Mouse (Mus musculus): ENCODE data around the gene Rrp8. TPM values are rescaled to one million over a fixed set of nuclear protein-coding genes. Genes with fewer than 3 reads are reported as not detected.
A peak's percentile ranks its signal among the peaks of the same experiment; 100 is the strongest.
"Not testable (repeated sequence)": the region's sequence is repeated elsewhere in the genome, so short reads cannot be mapped to it uniquely, and the experiment has no call there.

Gene Rrp8
- total and polyA plus RNA-seq, 2 experiments from 2014 or later, result 14.5 to 18.9 TPM

GRCm38 (mm10) chr7:105740851-105741250 lies 3.7 kb upstream of the Rrp8 start:
- Histone ChIP-seq H3K36me3 (ENCODE audit: insufficient read depth, low read length) (peaks cover 22% of the 10 kb centered on the region), H3K9ac (replicated peaks; ENCODE audit: low read length) (no peak overlapping the region), H3K9me3 (ENCODE audit: low read length) (no peaks in the 10 kb centered on the region), H3K4me2 (ENCODE audit: low read depth, low read length) (no peak overlapping the region), H3K4me1 (ENCODE audit: insufficient read depth, low read length) (0 out of 2 replicates have a peak, but pooled peaks cover 5% of the 10 kb centered on the region), H3K4me3 (ENCODE audit: low read length) (no peak overlapping the region), H3K27me3 (ENCODE audit: insufficient read depth, low read length) (no peaks in the 10 kb centered on the region), H3K27ac (no peak overlapping the region)
- DNase-seq (ENCODE audit: low spot score) (no peak), ATAC-seq (no peak)
- no peak for TF ChIP-seq CTCF (IDR thresholded peaks at IDR 0.05; ENCODE audit: low read depth)
- 85% methylated on average over 6 of the region's 6 CpGs for WGBS

DNA sequence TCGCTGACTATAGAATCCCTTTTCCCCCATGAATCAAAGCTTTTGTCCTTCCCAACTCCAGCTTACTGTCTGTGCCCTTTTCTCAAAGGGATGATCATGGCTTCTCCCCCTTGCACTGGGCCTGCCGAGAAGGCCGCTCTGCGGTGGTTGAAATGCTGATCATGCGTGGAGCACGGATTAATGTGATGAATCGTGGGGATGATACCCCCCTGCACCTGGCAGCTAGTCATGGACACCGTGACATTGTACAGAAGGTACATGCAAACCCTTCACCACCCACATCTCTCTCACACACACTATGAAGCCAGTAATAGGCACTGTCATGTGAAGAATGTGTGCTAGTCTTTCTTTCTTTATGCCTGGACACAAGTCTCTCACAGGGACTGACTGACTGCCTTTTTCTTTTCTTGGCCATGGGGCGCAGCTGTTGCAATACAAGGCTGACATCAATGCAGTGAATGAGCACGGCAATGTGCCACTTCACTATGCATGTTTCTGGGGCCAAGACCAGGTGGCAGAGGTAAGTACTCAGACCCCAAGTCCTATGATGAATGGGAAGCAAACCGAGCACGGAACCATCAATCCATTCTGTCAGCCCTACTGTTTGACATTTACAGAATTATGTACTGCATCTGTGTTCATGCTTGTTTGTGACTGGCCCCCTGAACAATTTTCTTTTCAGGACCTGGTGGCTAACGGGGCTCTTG lies 3.1 kb upstream of the Rrp8 start:
- H3K9ac ChIP-seq (replicated peaks; ENCODE audit: low read length), result no peak overlapping the region
- no peak overlapping the region for H3K27ac ChIP-seq
- no peak overlapping the region for H3K4me3 ChIP-seq (ENCODE audit: low read length)
- 0 out of 2 replicates have a peak, but pooled peaks cover 5% of the 10 kb centered on the region for H3K4me1 ChIP-seq (ENCODE audit: insufficient read depth, low read length)
- 70% methylated on average over 13 of the region's 13 CpGs for WGBS
- no peak overlapping the region for H3K4me2 ChIP-seq (ENCODE audit: low read depth, low read length)
- DNase-seq (ENCODE audit: low spot score), result no peak
- no peak for ATAC-seq
- peaks cover 22% of the 10 kb centered on the region for H3K36me3 ChIP-seq (ENCODE audit: insufficient read depth, low read length)
- no peaks in the 10 kb centered on the region for H3K27me3 ChIP-seq (ENCODE audit: insufficient read depth, low read length)
- no peaks in the 10 kb centered on the region for H3K9me3 ChIP-seq (ENCODE audit: low read length)
- TF ChIP-seq CTCF (IDR thresholded peaks at IDR 0.05; ENCODE audit: low read depth), result no peak

DNA sequence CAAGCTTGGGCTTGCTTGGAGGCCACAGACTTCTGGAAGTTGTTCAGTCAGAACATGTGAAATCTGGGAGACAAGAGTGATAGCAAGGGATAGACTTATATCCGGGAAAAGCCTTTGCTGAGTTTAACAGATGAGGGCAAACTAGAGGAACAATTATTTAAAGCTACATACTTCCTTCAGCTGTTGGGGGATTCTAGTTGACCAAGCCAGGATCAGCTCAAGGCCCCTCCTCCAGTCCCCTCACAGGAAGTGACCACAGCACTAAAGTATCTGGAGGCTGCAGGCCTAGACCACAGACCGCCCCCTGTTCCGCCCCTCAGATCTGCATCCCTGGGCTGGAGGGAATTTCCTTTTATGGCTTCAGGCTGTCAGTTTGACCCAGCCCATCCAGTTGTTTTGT lies 1.8 kb upstream of the Rrp8 start:
- Histone ChIP-seq H3K27me3 (ENCODE audit: insufficient read depth, low read length) (no peaks in the 10 kb centered on the region), H3K4me2 (ENCODE audit: low read depth, low read length) (no peak overlapping the region), H3K4me1 (ENCODE audit: insufficient read depth, low read length) (0 out of 2 replicates have a peak, but pooled peaks cover 5% of the 10 kb centered on the region), H3K36me3 (ENCODE audit: insufficient read depth, low read length) (peaks cover 26% of the 10 kb centered on the region), H3K9ac (replicated peaks; ENCODE audit: low read length) (no peak overlapping the region), H3K4me3 (ENCODE audit: low read length) (no peak overlapping the region), H3K27ac (no peak overlapping the region), H3K9me3 (ENCODE audit: low read length) (no peaks in the 10 kb centered on the region)
- WGBS, result 34% methylated on average over 3 of the region's 3 CpGs
- no peak for TF ChIP-seq CTCF (IDR thresholded peaks at IDR 0.05; ENCODE audit: low read depth)
- ATAC-seq, result no peak
- DNase-seq (ENCODE audit: low spot score), result no peak

- no peak overlapping the region for H3K4me3 ChIP-seq (ENCODE audit: low read length)
- ATAC-seq, result no peak
- no peak for DNase-seq (ENCODE audit: low spot score)
- no peak overlapping the region for H3K9ac ChIP-seq (replicated peaks; ENCODE audit: low read length)
- peaks cover 31% of the 10 kb centered on the region for H3K36me3 ChIP-seq (ENCODE audit: insufficient read depth, low read length)
- TF ChIP-seq CTCF (IDR thresholded peaks at IDR 0.05; ENCODE audit: low read depth), result no peak
- no peaks in the 10 kb centered on the region for H3K27me3 ChIP-seq (ENCODE audit: insufficient read depth, low read length)
- WGBS, result 83% methylated on average over 2 of the region's 2 CpGs
- 0 out of 2 replicates have a peak, but pooled peaks cover 5% of the 10 kb centered on the region for H3K4me1 ChIP-seq (ENCODE audit: insufficient read depth, low read length)
- H3K27ac ChIP-seq, result no peak overlapping the region
- H3K4me2 ChIP-seq (ENCODE audit: low read depth, low read length), result peak overlapping the region; percentile 95
- H3K9me3 ChIP-seq (ENCODE audit: low read length), result no peaks in the 10 kb centered on the region
Observed at GRCm38 (mm10) chr7:105738286-105738685, 1.1 kb upstream of the Rrp8 start.

GRCm38 (mm10) chr7:105737648-105738047 lies 463 bp upstream of the Rrp8 start:
- no peaks in the 10 kb centered on the region for H3K27me3 ChIP-seq (ENCODE audit: insufficient read depth, low read length)
- peak overlapping the region; percentile 77; the same call in 1 of the 2 replicates for H3K9ac ChIP-seq (replicated peaks; ENCODE audit: low read length)
- 0 out of 2 replicates have a peak overlapping the region, but pooled peaks have one; percentile 82 for H3K27ac ChIP-seq
- 0 out of 2 replicates have a peak, but pooled peaks cover 5% of the 10 kb centered on the region for H3K4me1 ChIP-seq (ENCODE audit: insufficient read depth, low read length)
- no peak for ATAC-seq
- 21% methylated on average over 3 of the region's 3 CpGs for WGBS
- peaks cover 37% of the 10 kb centered on the region for H3K36me3 ChIP-seq (ENCODE audit: insufficient read depth, low read length)
- TF ChIP-seq CTCF (IDR thresholded peaks at IDR 0.05; ENCODE audit: low read depth), result no peak
- H3K4me3 ChIP-seq (ENCODE audit: low read length), result peak overlapping the region; percentile 57
- H3K4me2 ChIP-seq (ENCODE audit: low read depth, low read length), result peak overlapping the region; percentile 95
- no peak for DNase-seq (ENCODE audit: low spot score)
- no peaks in the 10 kb centered on the region for H3K9me3 ChIP-seq (ENCODE audit: low read length)

- H3K4me1 ChIP-seq (ENCODE audit: insufficient read depth, low read length), result 0 out of 2 replicates have a peak, but pooled peaks cover 5% of the 10 kb centered on the region
- peak within 1 kb of the TSS; percentile 57 for H3K4me3 ChIP-seq (ENCODE audit: low read length)
- peak within 1 kb of the TSS; percentile 77 for H3K9ac ChIP-seq (replicated peaks; ENCODE audit: low read length)
- H3K27me3 ChIP-seq (ENCODE audit: insufficient read depth, low read length), result no peaks in the 10 kb centered on the region
- peak within 1 kb of the TSS; percentile 95 for H3K4me2 ChIP-seq (ENCODE audit: low read depth, low read length)
- no peak for TF ChIP-seq CTCF (IDR thresholded peaks at IDR 0.05; ENCODE audit: low read depth)
- peak; percentile 97 for ATAC-seq
- DNase-seq (ENCODE audit: low spot score), result peak; percentile 94
- H3K36me3 ChIP-seq (ENCODE audit: insufficient read depth, low read length), result peaks cover 31% of the 10 kb centered on the region
- WGBS, result under 1% methylated on average over 51 of the region's 62 CpGs
- peak within 1 kb of the TSS; percentile 82 for H3K27ac ChIP-seq
- no peaks in the 10 kb centered on the region for H3K9me3 ChIP-seq (ENCODE audit: low read length)
Observed at GRCm38 (mm10) chr7:105736264-105736901, 802 bp downstream of the Rrp8 start, which contains the start of gene Ilk. Gene Ilk (plus strand): TSS chr7:105736592.

- not testable (repeated sequence) for H3K9me3 ChIP-seq (ENCODE audit: low read length); H3K27me3 ChIP-seq (ENCODE audit: insufficient read depth, low read length); H3K27ac ChIP-seq; DNase-seq (ENCODE audit: low spot score); ATAC-seq; H3K4me1 ChIP-seq (ENCODE audit: insufficient read depth, low read length)
- Histone ChIP-seq H3K9ac (replicated peaks; ENCODE audit: low read length) (peak overlapping the region; percentile 77; the same call in 1 of the 2 replicates), H3K4me3 (ENCODE audit: low read length) (peak overlapping the region; percentile 57), H3K36me3 (ENCODE audit: insufficient read depth, low read length) (peaks cover 26% of the 10 kb centered on the region; the same call in 1 of the 2 replicates), H3K4me2 (ENCODE audit: low read depth, low read length) (peak overlapping the region; percentile 95)
- WGBS, result 57% methylated on average over 4 of the region's 4 CpGs
Observed at GRCm38 (mm10) chr7:105735464-105735863, 1.7 kb downstream of the Rrp8 start.
